Mouse (Mus musculus) inflammation-experienced regulatory T-cells, adult 16 weeks (primary cell): ENCODE measurements around the gene Pgk1. TPM values are rescaled to one million over a fixed set of nuclear protein-coding genes. Genes with fewer than 3 reads are reported as not detected.

Source experiments
- polyA plus RNA-seq: library from polyadenylated mRNA; unstranded; fragments of 100-300 nt; shearing (Covaris generic); gene quantifications from one replicate; pipeline ENCODE4 v1.2.1, GENCODE M21; 2017

The Pgk1 gene
- 159 TPM for polyA plus RNA-seq

GRCm38 (mm10) chrX:106186713-106187649 lies at the start of gene Pgk1:
Gene Pgk1 (plus strand): TSS chrX:106187100.

GRCm38 (mm10) chrX:106142936-106143335 lies 44.0 kb upstream of the Pgk1 start, which contains the start of gene Tlr13:
Gene Tlr13 (plus strand): TSS chrX:106143204.

GRCm38 (mm10) chrX:106221058-106221457 lies 34.2 kb downstream of the Pgk1 start, which contains the start of gene Taf9b:
Gene Taf9b (minus strand): TSS chrX:106221158.

Other genes with a start within 250 kb of the Pgk1 start
- 41.5 TPM for gene Magt1, start 175.2 kb upstream of the Pgk1 start, polyA plus RNA-seq
- gene Cox7b, start 171.4 kb upstream of the Pgk1 start, polyA plus RNA-seq = 254 TPM
- gene Atp7a, start 159.8 kb upstream of the Pgk1 start, polyA plus RNA-seq = 15.8 TPM
- 0.23 TPM for gene Tlr13, start 43.9 kb upstream of the Pgk1 start, polyA plus RNA-seq
- 45.2 TPM for gene Taf9b, start 34.1 kb downstream of the Pgk1 start, polyA plus RNA-seq
- gene Fnd3c2, start 68.3 kb downstream of the Pgk1 start, polyA plus RNA-seq = not detected